21 mouse cellular contexts compared by ENCODE assay signal in the genomic region with DNA sequence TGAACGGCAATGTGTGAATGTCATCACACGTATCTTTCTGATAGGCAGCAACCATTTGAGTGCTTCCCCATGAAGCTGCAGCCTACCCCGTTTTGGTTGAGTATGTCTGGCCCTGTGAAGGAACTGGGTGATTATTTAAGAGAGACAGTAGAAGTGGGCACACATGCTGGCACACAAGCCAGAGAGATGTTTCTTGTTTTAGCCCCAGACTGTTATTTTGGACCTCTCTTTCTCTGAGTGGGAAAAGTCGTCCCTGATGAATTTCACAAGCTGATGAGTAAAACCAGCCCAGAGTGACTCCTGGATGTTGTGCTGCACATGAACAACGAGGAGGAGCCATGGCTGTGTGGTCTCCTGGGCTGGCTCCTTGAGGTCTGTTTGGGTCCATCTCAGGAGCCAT. TPM values are rescaled to one million over a fixed set of nuclear protein-coding genes. Genes with fewer than 3 reads are reported as not detected.
A peak's percentile ranks its signal among the peaks of the same experiment; 100 is the strongest.
DNase-seq lines count a peak whose midpoint lies in the region; ATAC-seq lines count a peak whose summit lies in the region.
"Had no signal": no experiment of that assay in that cellular context is flagged by ENCODE, and none has a peak within 500 bp of the region (broad histone marks: within the 10 kb centered on the region; RNA-seq: fewer than 3 reads in every experiment).

No protein-coding gene starts in this region.

- no peak overlapping the region for H3K4me2 ChIP-seq in heart, embryonic 12.5 days
- H3K4me2 ChIP-seq: embryonic facial prominence, embryonic 15.5 days; hindbrain, embryonic 12.5 days; limb, embryonic 15.5 days; lung, embryonic 14.5 days had no signal

- H3K27ac ChIP-seq in heart, embryonic 12.5 days (ENCODE audit: poor library complexity, severe bottlenecking) = peak overlapping the region; percentile 45; the same call in 1 of the 2 replicates
- H3K27ac ChIP-seq: embryonic facial prominence, embryonic 15.5 days; hindbrain, embryonic 12.5 days; limb, embryonic 15.5 days; liver, embryonic 14.5 days had no signal

- ATAC-seq in heart, embryonic 12.5 days (ENCODE audit: insufficient number of reproducible peaks, low FRiP score) = no peak
- ATAC-seq: activated CD4-positive, CD25-positive, alpha-beta regulatory T cell, adult 4 months; forebrain, embryonic 14.5 days; intestine, postnatal 0 days had no signal

- no peak overlapping the region for H3K9ac ChIP-seq in heart, embryonic 12.5 days
- H3K9ac ChIP-seq: embryonic facial prominence, embryonic 15.5 days; hindbrain, embryonic 12.5 days; limb, embryonic 15.5 days; liver, embryonic 14.5 days; lung, embryonic 14.5 days had no signal

- peaks cover 56% of the 10 kb centered on the region for H3K36me3 ChIP-seq in heart, embryonic 12.5 days

- H3K9me3 ChIP-seq in heart, embryonic 12.5 days (replicated peaks) = no peaks in the 10 kb centered on the region
- H3K9me3 ChIP-seq: embryonic facial prominence, embryonic 15.5 days; hindbrain, embryonic 12.5 days; limb, embryonic 15.5 days; megakaryocyte, embryonic 14.5 days had no signal

- peaks cover 15% of the 10 kb centered on the region for H3K4me1 ChIP-seq in heart, embryonic 12.5 days (replicated peaks)
- H3K4me1 ChIP-seq: embryonic facial prominence, embryonic 15.5 days; hindbrain, embryonic 12.5 days; limb, embryonic 15.5 days; megakaryocyte, embryonic 14.5 days had no signal

- no peak overlapping the region for H3K4me3 ChIP-seq in heart, embryonic 12.5 days
- H3K4me3 ChIP-seq: embryonic facial prominence, embryonic 15.5 days; hindbrain, embryonic 12.5 days; limb, embryonic 15.5 days; megakaryocyte, embryonic 14.5 days had no signal

- WGBS in heart, embryonic 12.5 days = 59% methylated on average over 5 of the region's 5 CpGs

- intact Hi-C loops in heart, postnatal 10 days (cut with DNase I) = no loop called here

- no peaks in the 10 kb centered on the region for H3K27me3 ChIP-seq in heart, embryonic 12.5 days (replicated peaks)
- H3K27me3 ChIP-seq: embryonic facial prominence, embryonic 15.5 days; hindbrain, embryonic 12.5 days; limb, embryonic 15.5 days; megakaryocyte, embryonic 14.5 days had no signal

- peak; percentile 16 for DNase-seq in adrenal gland, adult 2 months
- no peak for DNase-seq in adrenal gland, postnatal 36 days
- no peak for DNase-seq in heart, postnatal 10 days
- DNase-seq in right cerebral cortex, adult 2 months (ENCODE audit: low spot score in 2 of 2) = peak; percentile 35 to 46
- no peak for DNase-seq in right cerebral cortex, postnatal 4 days
- peak; percentile 72 for DNase-seq in telencephalon, adult 2 months (ENCODE audit: low read depth, low spot score)
- DNase-seq in ovary, postnatal 36 days (ENCODE audit: low spot score) = no peak
- DNase-seq: cerebellum, adult 9-10 months; gastrocnemius, postnatal 25 days; kidney, postnatal 4 days; lung, embryonic 14.5 days; thymus, postnatal 25 days had no signal

RNA-seq across cellular contexts. Expression of gene Oxct1, which starts 37.4 kb away (rescaled TPM):
- 100 to 1,000 TPM; 203 to 209 TPM for total RNA-seq in adrenal gland, adult 2 months (2021)
- polyA plus RNA-seq in adrenal gland, adult 2 months (2012; rRNA removed) = 77.9 and 85.9 TPM in 2 replicates
- total RNA-seq in adrenal gland, postnatal 36 days (2021) = 100 to 1,000 TPM; 137 to 207 TPM
- polyA plus RNA-seq in heart, embryonic 12.5 days (2016; fragmentation: Nextera tagmentation; extraction: Ambion mirVana) = 332 and 335 TPM in 2 replicates
- total RNA-seq in heart, postnatal 10 days (2021) = 100 to 1,000 TPM; 229 to 262 TPM

Comparison
In these comparisons a context has a peak if more than half of its experiments do, and no peak if none do; other contexts are left out.
1. DNase-seq: peak in adrenal gland, adult 2 months (single experiment), right cerebral cortex, adult 2 months (2 of 2) and telencephalon, adult 2 months (single experiment); none in adrenal gland, postnatal 36 days (0 of 2), heart, postnatal 10 days (0 of 2), right cerebral cortex, postnatal 4 days (single experiment) and ovary, postnatal 36 days (single experiment).